Mouse (Mus musculus): ENCODE data around the gene Fam205c. TPM values are rescaled to one million over a fixed set of nuclear protein-coding genes. Genes with fewer than 3 reads are reported as not detected.
"Not testable (repeated sequence)": the region's sequence is repeated elsewhere in the genome, so short reads cannot be mapped to it uniquely, and the experiment has no call there.

The Fam205c gene
- polyA plus RNA-seq, 1 experiment from 2014 or later = 2.1 TPM

DNA sequence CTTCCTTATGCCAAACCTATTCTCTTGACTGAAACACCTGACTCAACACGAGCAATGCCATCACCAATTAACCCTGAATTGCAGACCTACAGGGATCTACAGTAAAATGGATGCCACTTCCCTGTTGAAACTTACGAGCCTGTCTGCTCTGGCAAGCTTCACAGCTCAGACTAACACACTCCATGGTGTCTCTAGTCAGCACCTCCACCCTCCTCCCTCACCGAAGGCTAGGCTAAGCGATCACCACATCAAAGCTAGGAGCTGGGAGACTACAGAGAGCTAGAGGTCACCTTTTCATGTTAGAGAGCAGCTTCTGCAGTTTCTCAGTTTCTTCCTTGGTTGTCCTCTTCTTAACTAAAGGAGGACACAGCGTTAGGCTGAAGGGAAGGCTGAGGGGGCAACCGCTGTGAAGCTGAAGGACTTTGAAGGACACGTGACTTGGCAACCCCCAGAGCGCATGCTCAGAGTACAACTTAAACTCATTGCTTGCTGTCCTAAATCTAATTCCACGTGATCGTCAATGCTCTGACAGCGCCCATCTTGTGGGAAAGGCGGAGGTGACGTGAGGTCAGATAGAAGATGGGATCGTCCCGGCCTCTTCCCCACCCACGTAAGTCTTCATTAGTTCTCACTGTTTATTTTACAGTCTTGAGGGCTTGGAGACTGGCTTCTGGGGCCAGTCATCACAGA, 1.1 kb downstream of the Fam205c start:
- H3K9ac ChIP-seq = no peak overlapping the region

GRCm38 (mm10) chr4:42872151-42872550, 1.9 kb downstream of the Fam205c start:
- H3K9me3 ChIP-seq = no peaks in the 10 kb centered on the region
- ATAC-seq (replicated peaks) = no peak
- H3K9ac ChIP-seq = no peak overlapping the region
- no peaks in the 10 kb centered on the region for H3K36me3 ChIP-seq (replicated peaks)
- H3K27ac ChIP-seq = no peak overlapping the region
- no peaks in the 10 kb centered on the region for H3K4me1 ChIP-seq
- H3K4me3 ChIP-seq = no peak overlapping the region
- H3K4me2 ChIP-seq = no peak overlapping the region
- no peaks in the 10 kb centered on the region for H3K27me3 ChIP-seq (replicated peaks)
- 90% methylated on average over 7 of the region's 7 CpGs for WGBS

More for the DNA sequence above, 1.1 kb downstream of the Fam205c start:
- Histone ChIP-seq H3K9me3 (no peaks in the 10 kb centered on the region), H3K27me3 (replicated peaks) (no peaks in the 10 kb centered on the region), H3K4me1 (no peaks in the 10 kb centered on the region), H3K36me3 (replicated peaks) (no peaks in the 10 kb centered on the region), H3K27ac (no peak overlapping the region), H3K4me3 (no peak overlapping the region), H3K4me2 (no peak overlapping the region)
- ATAC-seq (replicated peaks) = no peak
- WGBS = 86% methylated on average over 16 of the region's 16 CpGs

DNA sequence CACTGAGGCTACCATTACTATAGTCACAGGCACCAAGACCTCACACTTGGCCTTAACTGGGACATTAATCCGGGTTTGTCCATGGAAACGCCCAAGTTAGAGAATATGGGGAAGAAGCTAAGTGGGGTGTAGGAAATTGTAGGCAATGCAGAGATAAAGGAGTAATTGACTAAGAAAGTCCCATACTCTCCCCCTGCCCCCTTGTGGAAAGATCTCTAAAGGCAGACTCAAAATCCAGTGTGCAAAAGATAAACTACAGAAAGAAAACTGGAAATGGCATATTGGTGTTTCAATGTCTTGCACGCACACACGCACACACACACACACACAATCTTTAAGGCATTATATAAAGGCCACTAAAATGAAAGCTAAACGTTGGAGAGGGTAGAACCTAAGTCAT, 3.3 kb downstream of the Fam205c start:
- H3K4me1 ChIP-seq = no peaks in the 10 kb centered on the region
- no peaks in the 10 kb centered on the region for H3K36me3 ChIP-seq (replicated peaks)
- ATAC-seq (replicated peaks) = no peak
- H3K9me3 ChIP-seq = no peaks in the 10 kb centered on the region
- no peak overlapping the region for H3K9ac ChIP-seq
- H3K4me3 ChIP-seq = no peak overlapping the region
- H3K27me3 ChIP-seq (replicated peaks) = no peaks in the 10 kb centered on the region
- WGBS = 81% methylated on average over 5 of the region's 5 CpGs
- H3K27ac ChIP-seq = no peak overlapping the region
- no peak overlapping the region for H3K4me2 ChIP-seq

GRCm38 (mm10) chr4:42868193-42868592, 5.8 kb downstream of the Fam205c start:
- no peak for ATAC-seq (replicated peaks)
- Histone ChIP-seq H3K4me2 (no peak overlapping the region), H3K4me3 (no peak overlapping the region), H3K36me3 (replicated peaks) (no peaks in the 10 kb centered on the region), H3K4me1 (no peaks in the 10 kb centered on the region), H3K27me3 (replicated peaks) (no peaks in the 10 kb centered on the region), H3K27ac (no peak overlapping the region), H3K9me3 (no peaks in the 10 kb centered on the region), H3K9ac (no peak overlapping the region)
- WGBS = 89% methylated on average over 5 of the region's 5 CpGs

DNA sequence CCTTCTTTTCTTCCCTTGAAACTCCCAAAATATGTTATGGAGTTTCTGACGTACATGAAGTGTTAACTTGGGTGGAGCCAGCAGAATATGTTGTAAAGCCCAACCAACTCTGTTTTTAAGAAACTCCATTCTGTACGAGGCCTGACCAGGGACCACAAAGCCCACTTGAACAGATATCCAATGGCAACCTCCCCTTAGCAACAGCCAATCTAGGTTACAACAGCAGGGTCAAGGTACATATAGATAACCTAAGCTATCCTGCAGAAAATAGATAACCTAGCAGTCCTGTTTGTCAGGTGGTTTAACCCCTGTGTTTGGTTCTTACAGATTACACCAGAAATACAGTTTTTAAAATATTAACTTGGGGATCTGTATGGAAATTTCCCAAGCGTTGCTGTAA, 6.6 kb downstream of the Fam205c start:
- Histone ChIP-seq H3K27me3 (replicated peaks) (no peaks in the 10 kb centered on the region), H3K9ac (no peak overlapping the region), H3K36me3 (replicated peaks) (no peaks in the 10 kb centered on the region), H3K4me3 (no peak overlapping the region), H3K4me1 (no peaks in the 10 kb centered on the region), H3K27ac (no peak overlapping the region), H3K9me3 (no peaks in the 10 kb centered on the region), H3K4me2 (no peak overlapping the region)
- 88% methylated on average over 3 of the region's 3 CpGs for WGBS
- ATAC-seq (replicated peaks) = no peak

DNA sequence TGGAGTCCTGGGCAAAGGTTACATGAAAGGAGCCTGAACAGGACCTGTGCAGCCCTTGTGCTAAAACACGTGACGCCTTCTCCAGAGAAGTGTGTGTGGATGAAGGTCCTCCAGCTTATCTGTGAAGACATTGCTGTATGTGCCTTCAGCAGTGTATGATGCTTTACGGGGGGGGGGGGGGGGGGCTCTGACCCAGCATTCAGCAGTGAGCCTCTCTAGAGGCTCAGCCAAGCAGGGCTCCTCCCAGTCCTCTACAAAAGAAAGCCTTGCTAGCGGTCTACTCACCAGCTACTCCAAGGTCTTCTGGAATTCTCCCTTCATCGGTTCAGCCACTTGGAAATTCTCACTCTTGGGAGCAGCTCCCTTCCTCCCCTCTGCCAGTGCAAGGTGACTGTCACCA, 10.5 kb downstream of the Fam205c start:
- H3K9me3 ChIP-seq; H3K4me1 ChIP-seq; H3K27me3 ChIP-seq (replicated peaks); H3K9ac ChIP-seq; H3K27ac ChIP-seq; H3K4me2 ChIP-seq; H3K4me3 ChIP-seq; ATAC-seq (replicated peaks); H3K36me3 ChIP-seq (replicated peaks): not testable (repeated sequence)
- 82% methylated on average over 5 of the region's 5 CpGs for WGBS

- not testable (repeated sequence) for H3K9ac ChIP-seq; H3K9me3 ChIP-seq; H3K27me3 ChIP-seq (replicated peaks); H3K27ac ChIP-seq; H3K4me3 ChIP-seq; H3K4me1 ChIP-seq; H3K4me2 ChIP-seq; ATAC-seq (replicated peaks); H3K36me3 ChIP-seq (replicated peaks)
- 82% methylated on average over 9 of the region's 9 CpGs for WGBS
These were observed 13.6 kb downstream of the Fam205c start for GRCm38 (mm10) chr4:42860483-42860882.

- not testable (repeated sequence) for H3K27me3 ChIP-seq (replicated peaks); H3K9me3 ChIP-seq; H3K27ac ChIP-seq; H3K4me3 ChIP-seq; H3K9ac ChIP-seq; ATAC-seq (replicated peaks); H3K4me2 ChIP-seq; H3K36me3 ChIP-seq (replicated peaks); H3K4me1 ChIP-seq
- 91% methylated on average over 1 of the region's 1 CpGs for WGBS
These were observed 17.4 kb downstream of the Fam205c start, which contains the start of gene Gm12394 for GRCm38 (mm10) chr4:42856671-42857070. Gene Gm12394, minus strand, starts transcription at chr4:42856771.

- not testable (repeated sequence) for H3K27ac ChIP-seq; H3K9me3 ChIP-seq; ATAC-seq (replicated peaks); H3K27me3 ChIP-seq (replicated peaks); H3K9ac ChIP-seq; H3K4me2 ChIP-seq; H3K36me3 ChIP-seq (replicated peaks); H3K4me1 ChIP-seq; H3K4me3 ChIP-seq
- WGBS = 83% methylated on average over 1 of the region's 1 CpGs
These were observed 20.2 kb downstream of the Fam205c start, which contains the start of gene Fam205a1 for GRCm38 (mm10) chr4:42853788-42854187. Gene Fam205a1, minus strand, starts transcription at chr4:42853888.

Other genes starting within 250 kb of the Fam205c start
- gene Gm2564, start 244.5 kb downstream of the Fam205c start, polyA plus RNA-seq (2015; fragmentation: Nextera tagmentation; extraction: Ambion mirVana) = 0.34 and 0.41 TPM in 2 replicates
- gene Ccl27b, start 219.0 kb downstream of the Fam205c start, polyA plus RNA-seq (2015; fragmentation: Nextera tagmentation; extraction: Ambion mirVana) = 0.66 TPM in 1 of 2 replicates, not detected in the other
- gene Il11ra2, start 212.3 kb downstream of the Fam205c start, polyA plus RNA-seq (2015; fragmentation: Nextera tagmentation; extraction: Ambion mirVana) = not detected in 2 replicates
- gene 4930578G10Rik, start 138.7 kb downstream of the Fam205c start, polyA plus RNA-seq (2015; fragmentation: Nextera tagmentation; extraction: Ambion mirVana) = 0.61 TPM in 1 of 2 replicates, not detected in the other
- not detected in 2 replicates for gene Ccl19, start 117.7 kb downstream of the Fam205c start, polyA plus RNA-seq (2015; fragmentation: Nextera tagmentation; extraction: Ambion mirVana)
- gene Ccl21a, start 100.2 kb downstream of the Fam205c start, polyA plus RNA-seq (2015; fragmentation: Nextera tagmentation; extraction: Ambion mirVana) = 1.0 and 1.2 TPM in 2 replicates
- not detected in 2 replicates for gene Fam205a1, start 20.3 kb downstream of the Fam205c start, polyA plus RNA-seq (2015; fragmentation: Nextera tagmentation; extraction: Ambion mirVana)
- gene Gm12394, start 17.5 kb downstream of the Fam205c start, polyA plus RNA-seq (2015; fragmentation: Nextera tagmentation; extraction: Ambion mirVana) = 0.51 and 0.61 TPM in 2 replicates
- gene Phf24, start 42.4 kb upstream of the Fam205c start, polyA plus RNA-seq (2015; fragmentation: Nextera tagmentation; extraction: Ambion mirVana) = 40.5 and 41.2 TPM in 2 replicates
- 51.5 and 53.0 TPM in 2 replicates for gene Dnajb5, start 75.6 kb upstream of the Fam205c start, polyA plus RNA-seq (2015; fragmentation: Nextera tagmentation; extraction: Ambion mirVana)
- 0.29 and 0.50 TPM in 2 replicates for gene 1700022I11Rik, start 95.4 kb upstream of the Fam205c start, polyA plus RNA-seq (2015; fragmentation: Nextera tagmentation; extraction: Ambion mirVana)
- 485 and 501 TPM in 2 replicates for gene Vcp, start 126.3 kb upstream of the Fam205c start, polyA plus RNA-seq (2015; fragmentation: Nextera tagmentation; extraction: Ambion mirVana)
- 22.8 and 29.5 TPM in 2 replicates for gene Fancg, start 136.3 kb upstream of the Fam205c start, polyA plus RNA-seq (2015; fragmentation: Nextera tagmentation; extraction: Ambion mirVana)
- gene Pigo, start 151.6 kb upstream of the Fam205c start, polyA plus RNA-seq (2015; fragmentation: Nextera tagmentation; extraction: Ambion mirVana) = 29.1 and 34.0 TPM in 2 replicates
- gene Stoml2, start 157.5 kb upstream of the Fam205c start, polyA plus RNA-seq (2015; fragmentation: Nextera tagmentation; extraction: Ambion mirVana) = 218 and 235 TPM in 2 replicates
- 52.0 and 55.3 TPM in 2 replicates for gene Fam214b, start 172.0 kb upstream of the Fam205c start, polyA plus RNA-seq (2015; fragmentation: Nextera tagmentation; extraction: Ambion mirVana)
- 20.1 and 21.2 TPM in 2 replicates for gene Unc13b, start 184.7 kb upstream of the Fam205c start, polyA plus RNA-seq (2015; fragmentation: Nextera tagmentation; extraction: Ambion mirVana)